Mouse (Mus musculus) erythroblast, embryonic 14.5 days (primary cell): ENCODE data around the gene Aph1c. TPM values are rescaled to one million over a fixed set of nuclear protein-coding genes. Genes with fewer than 3 reads are reported as not detected.
A peak's percentile ranks its signal among the peaks of the same experiment; 100 is the strongest.
"Not testable (repeated sequence)": the region's sequence is repeated elsewhere in the genome, so short reads cannot be mapped to it uniquely, and the experiment has no call there.

Experiments
- H3K27me3 ChIP-seq: 2 replicates; pipeline ENCODE4 v1.6.1; 2012; ENCODE audit warnings: inconsistent platforms; ENCODE audit not compliant: control insufficient read depth
- H3K36me3 ChIP-seq: 2 replicates; pipeline ENCODE4 v1.6.1; 2012; ENCODE audit warnings: mild to moderate bottlenecking, inconsistent platforms; ENCODE audit not compliant: control insufficient read depth
- H3K4me1 ChIP-seq: 2 replicates; pipeline ENCODE4 v1.6.1; 2012; ENCODE audit warnings: inconsistent platforms; ENCODE audit not compliant: control insufficient read depth
- H3K4me3 ChIP-seq: replicated peaks from 2 replicates; pipeline ENCODE3; 2012; ENCODE audit warnings: moderate library complexity, mild to moderate bottlenecking, inconsistent platforms
- H3K9me3 ChIP-seq: 2 replicates; pipeline ENCODE4 v1.6.1; 2012; ENCODE audit warnings: low read length, inconsistent platforms, mixed read lengths; ENCODE audit not compliant: control insufficient read depth
- GATA1 ChIP-seq: IDR thresholded peaks from 2 replicates; pipeline ENCODE4 v1.6.1; 2012; ENCODE audit warnings: low read length, inconsistent platforms, mixed read lengths
- TAL1 ChIP-seq: IDR thresholded peaks from 3 replicates; pipeline ENCODE4 v1.6.1; 2012; ENCODE audit warnings: low read length, inconsistent platforms, mixed read lengths
- polyA plus RNA-seq: library from polyadenylated mRNA; stranded (reverse); fragments of >175 nt; gene quantifications from 2 replicates; pipeline ENCODE4 v1.2.3, GENCODE M21; 2012

Aph1c gene
- polyA plus RNA-seq, 1 experiment = not detected

DNA sequence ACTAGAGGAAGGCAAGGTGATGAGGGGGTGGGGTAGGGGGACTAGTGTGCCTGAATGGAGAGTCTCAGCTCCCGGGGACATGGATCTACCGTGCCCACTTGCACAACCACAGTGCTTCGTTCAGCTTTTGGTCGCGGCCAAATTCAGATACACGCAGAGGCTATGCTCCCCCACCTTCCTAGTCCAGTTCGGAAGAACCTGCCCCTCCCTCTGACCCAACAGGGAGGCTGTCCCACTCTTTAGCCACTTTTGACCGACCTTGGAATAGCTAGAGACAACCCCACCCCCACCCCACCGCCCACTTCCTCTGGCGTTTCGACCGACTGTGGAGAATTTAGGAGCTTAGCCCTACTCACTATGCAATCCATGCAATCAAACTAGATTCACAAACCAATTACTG, 32.6 kb downstream of the Aph1c start:
- Histone ChIP-seq H3K36me3 (no peaks in the 10 kb centered on the region), H3K4me1 (peaks cover 7% of the 10 kb centered on the region), H3K27me3 (peaks cover 49% of the 10 kb centered on the region), H3K9me3 (no peaks in the 10 kb centered on the region), H3K4me3 (peak overlapping the region; percentile 12)
- no peak for TF ChIP-seq TAL1
- no peak for TF ChIP-seq GATA1

DNA sequence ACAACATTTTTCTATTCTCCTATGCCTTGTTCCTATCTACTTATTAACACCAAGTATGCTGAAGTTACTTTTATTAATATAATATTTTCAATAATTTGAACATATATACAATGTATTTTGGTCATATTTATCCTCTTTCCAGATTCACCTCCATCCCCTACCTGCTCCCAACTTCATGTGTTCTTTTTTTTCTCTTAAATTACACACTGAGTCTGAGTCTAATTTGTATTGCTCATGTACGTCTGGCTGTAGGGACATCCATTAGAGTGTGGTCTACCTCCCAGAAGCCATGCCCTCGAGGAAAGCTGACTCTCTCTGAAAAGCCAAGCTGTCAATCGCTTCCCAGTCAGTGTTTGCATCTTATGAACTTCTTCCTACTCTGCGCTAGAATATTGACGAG, 37.8 kb downstream of the Aph1c start, which contains the start of gene Gm10647:
Gene Gm10647 (plus strand): TSS at position 301 of the 400 bp plus-strand sequence.
- Histone ChIP-seq H3K4me3 (peak within 1 kb of the TSS; percentile 81), H3K9me3 (no peaks in the 10 kb centered on the region), H3K36me3 (no peaks in the 10 kb centered on the region), H3K27me3 (peaks cover 34% of the 10 kb centered on the region), H3K4me1 (peaks cover 27% of the 10 kb centered on the region)
- TF ChIP-seq GATA1 = no peak
- TF ChIP-seq TAL1 = no peak

DNA sequence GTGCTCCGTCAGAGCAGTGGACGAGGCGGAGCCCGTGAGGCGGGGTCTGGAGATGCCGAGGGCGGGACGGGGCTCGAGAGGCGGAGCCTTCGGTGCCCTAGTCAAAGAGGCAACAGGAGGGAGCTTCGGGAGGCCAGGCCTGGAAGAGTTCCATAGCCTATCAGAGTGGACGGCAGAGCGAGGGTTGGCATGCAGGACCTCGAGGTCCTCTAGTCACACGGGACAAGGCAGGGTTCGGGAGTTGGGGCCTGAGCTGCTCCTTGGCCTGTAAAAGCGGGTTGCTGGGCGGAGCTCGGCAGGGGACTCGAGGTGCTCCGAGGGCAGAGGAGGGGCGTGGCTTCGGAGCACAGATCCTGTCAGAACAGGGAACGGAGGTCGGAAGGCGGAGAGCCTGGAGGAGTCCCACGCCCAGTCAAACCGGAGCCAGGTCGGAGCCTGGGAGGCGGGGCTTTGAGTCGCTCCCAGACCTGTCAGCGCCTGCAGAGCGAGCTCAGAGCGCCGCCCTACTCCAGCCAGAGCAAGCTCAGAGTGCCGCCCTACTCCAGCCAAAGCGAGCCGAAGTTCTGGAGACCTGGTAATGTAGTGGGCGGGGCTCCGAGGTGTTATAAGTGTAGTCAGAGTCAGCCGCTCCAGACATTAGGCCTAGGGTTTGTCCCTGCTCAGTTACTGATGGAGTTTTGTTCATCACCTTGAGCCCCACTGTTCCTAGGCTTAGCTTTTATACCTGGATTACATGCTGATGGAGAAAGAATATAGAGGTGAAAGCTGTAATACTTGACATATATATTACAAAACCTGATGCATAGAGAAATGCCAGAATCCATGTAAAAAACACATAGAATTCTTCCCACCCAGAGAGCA, 38.8 kb downstream of the Aph1c start, which contains the start of gene Aph1b:
Gene Aph1b (minus strand): TSS at position 27 of the 861 bp plus-strand sequence.
- Histone ChIP-seq H3K36me3 (no peaks in the 10 kb centered on the region), H3K4me1 (peaks cover 27% of the 10 kb centered on the region), H3K27me3 (peaks cover 31% of the 10 kb centered on the region), H3K9me3 (no peaks in the 10 kb centered on the region), H3K4me3 (peak within 1 kb of the TSS; percentile 81)
- TF ChIP-seq TAL1 (no peak), GATA1 (no peak)

DNA sequence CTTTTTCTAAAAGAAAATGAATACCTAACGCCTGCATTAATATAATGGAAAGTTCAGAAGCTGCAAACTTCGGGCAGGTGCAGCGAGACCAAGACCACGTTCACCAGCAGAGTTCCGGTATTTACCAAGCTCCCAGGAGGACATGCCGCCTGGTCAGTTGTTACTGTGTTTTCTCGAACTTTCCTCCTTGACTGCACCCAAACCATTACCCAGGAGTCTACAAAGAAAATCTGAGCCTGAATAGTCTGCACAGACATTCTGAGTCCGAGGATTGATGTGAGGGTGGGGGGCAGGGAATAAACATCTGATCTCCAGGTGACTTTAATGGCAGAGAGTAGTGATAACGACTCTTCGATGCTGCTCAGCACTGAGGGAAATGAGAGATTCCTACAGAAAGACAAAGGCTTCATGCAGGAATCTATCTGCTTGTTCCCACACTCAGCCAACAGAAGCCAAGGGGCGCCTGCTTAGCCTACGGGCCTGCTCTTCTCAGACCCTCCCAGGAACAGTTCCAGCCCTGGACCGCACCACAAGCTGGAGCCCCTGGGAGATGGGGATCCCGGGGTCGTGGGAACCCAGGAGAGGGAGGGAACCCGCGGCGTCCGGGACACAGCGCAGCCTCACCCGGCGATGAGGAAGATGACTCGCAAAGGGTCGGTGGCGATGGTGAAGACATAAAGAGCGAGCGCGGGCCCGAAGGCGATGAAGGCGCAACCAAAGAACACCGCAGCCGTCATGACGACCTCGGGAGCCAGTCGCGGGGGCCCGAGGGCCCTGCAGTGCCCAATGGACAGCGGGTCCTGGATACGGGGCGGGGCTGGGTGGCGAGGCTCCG, 39.7 kb downstream of the Aph1c start:
- Histone ChIP-seq H3K4me3 (peak overlapping the region; percentile 81), H3K4me1 (peaks cover 27% of the 10 kb centered on the region), H3K36me3 (no peaks in the 10 kb centered on the region), H3K27me3 (peaks cover 34% of the 10 kb centered on the region), H3K9me3 (no peaks in the 10 kb centered on the region)
- TF ChIP-seq TAL1 = no peak
- TF ChIP-seq GATA1 = no peak

DNA sequence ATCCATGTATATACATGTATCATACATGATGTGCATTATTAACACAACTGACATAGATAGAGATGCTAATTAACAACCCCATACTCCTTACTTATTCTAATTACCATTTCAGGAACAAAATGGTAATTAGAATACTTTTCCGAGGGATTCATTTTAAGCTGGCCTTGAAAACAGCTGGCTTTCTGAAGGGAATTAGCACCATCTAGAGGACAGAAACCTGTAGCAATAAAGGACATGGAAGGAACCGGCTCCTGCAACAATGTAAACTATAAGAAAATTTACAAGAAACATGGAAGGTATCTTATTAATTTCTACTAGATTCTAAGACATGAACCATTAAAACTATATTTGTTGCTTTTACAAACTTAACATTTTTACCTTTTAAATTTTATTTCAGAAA, 46.7 kb downstream of the Aph1c start:
- peaks cover 9% of the 10 kb centered on the region for H3K27me3 ChIP-seq
- H3K4me1 ChIP-seq = no peaks in the 10 kb centered on the region
- H3K36me3 ChIP-seq = no peaks in the 10 kb centered on the region
- TF ChIP-seq GATA1 (no peak), TAL1 (no peak)
- H3K4me3 ChIP-seq = no peak overlapping the region
- no peaks in the 10 kb centered on the region for H3K9me3 ChIP-seq

DNA sequence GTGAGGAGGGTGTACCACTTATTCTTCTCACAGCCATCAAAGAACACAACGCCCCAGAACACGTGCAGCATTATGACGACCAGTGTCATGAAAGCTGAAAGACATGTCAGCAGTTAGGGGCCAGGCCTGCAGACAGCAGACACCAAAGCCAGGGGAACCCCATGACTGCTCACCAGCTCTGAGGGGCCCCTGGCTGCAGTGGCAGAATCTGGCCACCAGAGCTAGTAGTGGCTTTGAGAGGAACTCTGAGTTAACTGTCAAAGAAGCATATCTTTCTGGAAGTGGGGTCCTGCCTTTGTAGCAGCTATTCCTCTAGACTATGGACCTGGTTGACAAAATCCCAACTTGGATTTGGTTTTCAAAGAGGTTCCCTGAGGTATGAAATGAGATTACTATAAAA, 50.0 kb downstream of the Aph1c start:
- not testable (repeated sequence) for H3K4me3 ChIP-seq, H3K36me3 ChIP-seq, H3K27me3 ChIP-seq, H3K9me3 ChIP-seq, H3K4me1 ChIP-seq

DNA sequence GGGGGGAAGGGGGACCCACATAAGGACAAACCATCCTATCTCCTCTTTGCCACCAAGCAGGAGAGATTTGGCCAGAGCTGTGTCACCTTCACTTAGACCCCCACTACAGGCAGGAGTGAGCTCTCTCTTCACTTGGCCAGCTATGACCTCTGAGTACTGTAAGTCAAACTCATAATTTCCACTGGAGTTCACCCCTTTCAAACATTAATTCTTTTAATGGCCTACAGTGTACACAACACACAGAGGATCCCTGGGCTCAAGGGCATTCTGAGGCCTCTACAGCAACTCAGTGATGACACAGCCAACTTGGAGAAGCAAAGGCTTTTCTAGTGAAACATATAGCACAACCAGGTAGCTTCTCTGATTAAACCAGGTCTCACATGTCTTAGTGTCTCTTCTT, 63.8 kb downstream of the Aph1c start:
- Histone ChIP-seq H3K9me3 (no peaks in the 10 kb centered on the region), H3K27me3 (no peaks in the 10 kb centered on the region), H3K4me3 (no peak overlapping the region), H3K4me1 (no peaks in the 10 kb centered on the region), H3K36me3 (no peaks in the 10 kb centered on the region)
- no peak for TF ChIP-seq GATA1
- TF ChIP-seq TAL1 = no peak

DNA sequence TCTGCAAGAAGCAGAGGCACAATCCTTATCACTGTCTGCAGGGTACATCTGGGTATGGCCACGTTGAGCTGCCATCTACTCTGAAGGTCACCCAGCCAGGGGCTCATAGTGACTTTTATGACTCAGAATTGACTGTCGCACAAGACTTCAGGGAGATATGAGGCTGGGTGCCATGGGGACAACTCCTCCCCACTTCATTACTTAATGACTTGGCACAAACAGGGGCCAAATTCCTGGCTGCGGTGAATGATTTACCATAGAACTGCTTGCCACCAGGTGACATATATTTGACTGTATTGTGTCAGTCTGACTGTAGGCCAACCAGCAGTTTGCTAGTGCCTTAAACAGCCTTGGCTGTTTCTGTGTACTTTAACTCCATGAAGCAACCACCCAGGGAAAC, 65.3 kb downstream of the Aph1c start:
- Histone ChIP-seq H3K4me3 (no peak overlapping the region), H3K36me3 (no peaks in the 10 kb centered on the region), H3K27me3 (no peaks in the 10 kb centered on the region), H3K4me1 (no peaks in the 10 kb centered on the region), H3K9me3 (no peaks in the 10 kb centered on the region)
- no peak for TF ChIP-seq GATA1
- TF ChIP-seq TAL1 = no peak

DNA sequence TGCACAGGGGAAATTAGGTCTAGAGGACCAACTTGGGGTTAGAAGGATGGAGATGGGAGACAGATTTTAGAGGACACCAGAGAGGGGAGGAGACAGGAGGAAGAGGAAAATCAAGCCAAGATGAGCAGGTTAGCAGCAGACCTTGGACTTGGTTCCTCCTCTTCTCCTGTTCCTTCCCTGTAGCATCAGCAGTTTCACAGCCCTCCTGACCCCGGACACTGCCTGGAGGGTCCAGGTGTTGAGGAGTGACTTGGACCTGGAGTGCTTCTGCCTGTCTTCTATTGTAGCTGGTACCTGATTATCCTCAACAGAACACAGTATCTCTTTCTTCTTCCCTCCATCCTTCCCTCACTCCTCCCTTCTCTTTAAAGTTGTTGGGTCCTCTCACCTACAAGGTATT, 65.8 kb downstream of the Aph1c start:
- Histone ChIP-seq H3K4me3 (no peak overlapping the region), H3K9me3 (no peaks in the 10 kb centered on the region), H3K4me1 (no peaks in the 10 kb centered on the region), H3K27me3 (no peaks in the 10 kb centered on the region), H3K36me3 (no peaks in the 10 kb centered on the region)
- TF ChIP-seq TAL1 = no peak
- no peak for TF ChIP-seq GATA1

Other genes with a start within 250 kb of the Aph1c start
- 0.30 and 0.53 TPM in 2 replicates for gene Usp3, start 241.6 kb downstream of the Aph1c start, polyA plus RNA-seq
- 0.02 TPM in 1 of 2 replicates, not detected in the other for gene Car12, start 121.0 kb downstream of the Aph1c start, polyA plus RNA-seq
- gene Aph1b, start 39.2 kb downstream of the Aph1c start, polyA plus RNA-seq = 0.01 TPM in 1 of 2 replicates, not detected in the other
- not detected in 2 replicates for gene Gm10647, start 37.7 kb downstream of the Aph1c start, polyA plus RNA-seq
- 0.37 and 0.53 TPM in 2 replicates for gene Rab8b, start 85.0 kb upstream of the Aph1c start, polyA plus RNA-seq
- gene Rps27l, start 111.4 kb upstream of the Aph1c start, polyA plus RNA-seq = 10.2 and 12.0 TPM in 2 replicates
- 0.16 and 0.20 TPM in 2 replicates for gene Lactb, start 140.8 kb upstream of the Aph1c start, polyA plus RNA-seq
- 12.8 and 14.1 TPM in 2 replicates for gene Tpm1, start 214.7 kb upstream of the Aph1c start, polyA plus RNA-seq